Mouse (Mus musculus): ENCODE results near the gene Myrf.

DNA sequence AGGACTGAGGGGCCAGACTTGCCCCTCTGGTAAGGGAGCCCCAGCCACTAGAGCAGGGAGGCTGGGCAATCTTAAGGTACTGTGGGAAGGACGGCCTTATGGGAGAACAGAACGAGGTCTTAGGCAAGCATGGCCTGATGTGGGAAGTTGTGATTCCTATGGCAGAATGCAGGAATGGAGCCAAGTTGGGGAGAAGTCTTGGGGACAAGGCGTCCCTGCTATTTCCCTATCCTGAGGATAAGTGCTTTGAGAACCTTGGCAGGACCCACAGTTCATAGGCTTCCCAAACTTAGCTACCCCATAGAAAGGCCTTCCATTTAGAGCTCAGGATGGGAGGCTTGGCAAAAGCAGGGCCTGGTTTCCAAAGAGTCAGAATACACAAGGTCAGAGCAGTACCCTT is 31.7 kb downstream of the Myrf start:
- TF ChIP-seq CTCF (IDR thresholded peaks at IDR 0.05; ENCODE audit: low read depth) (no peak), EP300 (IDR thresholded peaks at IDR 0.05; ENCODE audit: low read depth) (no peak)
